Mouse (Mus musculus) neural tube, embryonic 15.5 days (tissue): ENCODE results near the gene Prorsd1. TPM values are rescaled to one million over a fixed set of nuclear protein-coding genes. Genes with fewer than 3 reads are reported as not detected.

Experiments
- ATAC-seq: fragments of 200-750 bp; cut with Nextera tagmentation; 2 replicates; pipeline ENCODE4 v1.8.0; 2017; ENCODE audit warnings: mild to moderate bottlenecking, moderate TSS enrichment, moderate library complexity; ENCODE audit not compliant: low FRiP score
- H3K27ac ChIP-seq: fragments of 300-500 bp; sonication (generic); replicated peaks from 2 replicates; pipeline ENCODE4 v1.5.1; 2015; ENCODE audit warnings: mild to moderate bottlenecking, inconsistent platforms
- H3K27me3 ChIP-seq: fragments of 300-500 bp; sonication (generic); replicated peaks from 2 replicates; pipeline ENCODE4 v1.6.1; 2015; ENCODE audit warnings: inconsistent platforms
- H3K36me3 ChIP-seq: fragments of 300-500 bp; sonication (generic); 2 replicates; pipeline ENCODE4 v1.6.1; 2015; ENCODE audit warnings: inconsistent platforms
- H3K4me1 ChIP-seq: fragments of 300-500 bp; sonication (generic); 2 replicates; pipeline ENCODE4 v1.6.1; 2015; ENCODE audit warnings: inconsistent platforms
- H3K4me2 ChIP-seq: fragments of 300-500 bp; sonication (generic); 2 replicates; pipeline ENCODE4 v1.6.1; 2015; ENCODE audit warnings: inconsistent platforms, mild to moderate bottlenecking, moderate library complexity
- H3K4me3 ChIP-seq: fragments of 300-500 bp; sonication (generic); replicated peaks from 2 replicates; pipeline ENCODE4 v1.5.1; 2015; ENCODE audit warnings: mild to moderate bottlenecking, inconsistent platforms
- H3K9ac ChIP-seq: fragments of 300-500 bp; sonication (generic); replicated peaks from 2 replicates; pipeline ENCODE4 v1.6.1; 2015; ENCODE audit warnings: mild to moderate bottlenecking, inconsistent platforms
- H3K9me3 ChIP-seq: fragments of 300-500 bp; sonication (generic); replicated peaks from 2 replicates; pipeline ENCODE4 v1.6.1; 2016; ENCODE audit warnings: inconsistent platforms
- WGBS: fragments of 180-500 bp; shearing (Covaris S2); methylation state at CpG from one replicate; pipeline ENCODE4 v1.1.7; 2015; ENCODE audit warnings: mixed read lengths; 5-methylcytosine and 5-hydroxymethylcytosine counted together
- polyA plus RNA-seq: library from polyadenylated mRNA; unstranded; fragments of >200 nt; fragmentation: Nextera tagmentation; extraction: Ambion mirVana; gene quantifications from 2 replicates; pipeline ENCODE4 v1.2.1, GENCODE M21; 2015

The Prorsd1 gene
- polyA plus RNA-seq, 1 experiment from 2014 or later = 12.5 TPM

- H3K36me3 ChIP-seq = peaks cover 30% of the 10 kb centered on the region
- H3K4me2 ChIP-seq = no peak overlapping the region
- H3K4me1 ChIP-seq = no peaks in the 10 kb centered on the region
- 93% methylated on average over 1 of the region's 1 CpGs for WGBS
- H3K9me3 ChIP-seq = no peaks in the 10 kb centered on the region
- H3K27ac ChIP-seq = no peak overlapping the region
- H3K27me3 ChIP-seq = no peaks in the 10 kb centered on the region
- H3K4me3 ChIP-seq = no peak overlapping the region
- ATAC-seq = no peak
- no peak overlapping the region for H3K9ac ChIP-seq
Observed at GRCm38 (mm10) chr11:29493135-29493534, 21.7 kb downstream of the Prorsd1 start.

- H3K36me3 ChIP-seq = peaks cover 22% of the 10 kb centered on the region
Observed at GRCm38 (mm10) chr11:29474676-29475075, 40.2 kb downstream of the Prorsd1 start.

More at GRCm38 (mm10) chr11:29474676-29475075, 40.2 kb downstream of the Prorsd1 start:
- no peaks in the 10 kb centered on the region for H3K4me1 ChIP-seq
- no peak overlapping the region for H3K4me3 ChIP-seq
- H3K9me3 ChIP-seq = no peaks in the 10 kb centered on the region
- no peak for ATAC-seq
- no peak overlapping the region for H3K9ac ChIP-seq
- H3K27ac ChIP-seq = no peak overlapping the region
- H3K27me3 ChIP-seq = no peaks in the 10 kb centered on the region
- H3K4me2 ChIP-seq = no peak overlapping the region

Other genes with a start within 250 kb of the Prorsd1 start
- 79.9 and 88.8 TPM in 2 replicates for gene Ccdc88a, start 141.4 kb downstream of the Prorsd1 start, polyA plus RNA-seq
- gene Mtif2, start 11.4 kb upstream of the Prorsd1 start, polyA plus RNA-seq = 40.0 and 40.8 TPM in 2 replicates
- 0.14 and 0.15 TPM in 2 replicates for gene Clhc1, start 32.9 kb upstream of the Prorsd1 start, polyA plus RNA-seq
- gene Rps27a, start 33.1 kb upstream of the Prorsd1 start, polyA plus RNA-seq = 601 and 676 TPM in 2 replicates
- 113 and 122 TPM in 2 replicates for gene Rtn4, start 177.9 kb upstream of the Prorsd1 start, polyA plus RNA-seq